Mouse (Mus musculus) heart, adult 11 months (tissue): ENCODE results near the gene Zfp239.

ENCODE experiments used
- DNase-seq: peaks from one replicate; pipeline ENCODE4 v3.0.0; 2022

Gene Zfp239

DNA sequence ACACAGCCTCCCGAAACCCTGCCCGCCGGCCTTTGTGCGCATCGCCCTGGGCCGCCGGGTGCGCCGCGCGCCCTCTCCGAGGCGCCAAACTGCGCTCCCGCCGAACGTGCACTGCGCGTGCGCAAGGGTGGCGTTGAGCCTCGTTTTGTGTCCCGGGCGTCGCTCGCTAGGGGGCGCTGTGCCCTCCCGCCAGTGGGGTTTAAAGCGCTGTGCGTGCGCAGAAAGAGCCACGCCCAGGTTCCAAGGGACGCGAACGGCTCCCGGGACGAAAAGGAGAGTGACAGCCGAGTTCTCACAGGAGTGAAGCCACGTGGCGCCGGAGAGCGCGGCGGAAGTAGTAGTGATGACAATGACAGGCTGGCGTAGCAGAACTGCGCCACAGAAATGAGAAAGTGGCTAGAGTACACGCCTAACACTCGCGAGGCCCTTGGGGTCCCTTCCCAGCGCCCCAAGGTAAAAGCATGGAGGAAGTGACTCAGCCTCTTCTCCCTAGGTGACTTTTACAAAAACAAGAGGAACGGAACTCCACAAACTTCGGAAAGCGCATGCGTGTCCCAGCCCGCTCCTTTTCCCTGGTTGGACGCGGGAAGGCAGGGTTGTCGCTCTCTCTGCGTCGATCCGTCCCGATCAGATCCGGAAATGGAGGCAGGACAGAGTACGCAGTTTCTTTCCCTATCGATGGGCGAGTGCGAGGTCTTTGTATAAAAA is 17.7 kb downstream of the Zfp239 start:
- DNase-seq = peak; percentile 100

DNA sequence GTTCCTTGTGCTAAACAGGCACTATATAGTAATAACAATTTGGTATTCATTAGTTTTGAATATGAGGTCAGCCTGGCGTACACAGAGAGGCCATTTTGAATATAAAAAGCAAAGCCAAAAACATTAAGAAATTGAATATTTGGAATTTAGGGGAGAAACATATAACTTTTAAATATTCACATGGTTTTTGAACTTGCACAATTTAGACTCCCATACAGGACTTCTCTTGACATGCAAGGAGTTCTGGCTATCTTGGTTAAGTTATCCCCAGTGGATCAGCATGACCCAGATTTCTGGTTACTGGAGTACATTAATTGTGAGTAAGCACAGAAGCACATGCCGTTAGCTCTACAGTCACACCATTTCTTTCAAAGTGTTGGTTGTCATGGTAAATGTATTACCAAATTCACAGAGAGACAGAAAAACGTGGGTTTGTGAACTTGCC is 18.5 kb downstream of the Zfp239 start:
- no peak for DNase-seq

DNA sequence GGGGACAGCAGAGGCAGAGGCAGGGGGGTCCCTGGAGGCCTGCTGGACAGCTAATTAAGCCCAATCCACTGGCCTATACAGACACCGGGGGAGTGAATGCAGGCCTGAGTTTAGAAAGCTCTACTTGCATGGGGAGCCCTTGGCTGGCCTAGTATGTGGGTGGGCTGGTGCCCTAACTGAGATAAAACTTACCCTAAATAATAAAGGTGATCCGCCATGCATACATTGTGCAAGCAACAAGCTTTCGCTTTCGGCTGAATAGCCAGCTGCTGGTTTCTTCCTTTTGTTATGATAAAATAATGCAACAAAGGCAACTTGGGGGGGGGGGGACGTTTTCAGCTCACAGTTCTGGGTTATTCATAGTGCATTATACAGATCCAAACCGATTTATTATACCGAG is 19.3 kb downstream of the Zfp239 start:
- no peak for DNase-seq

DNA sequence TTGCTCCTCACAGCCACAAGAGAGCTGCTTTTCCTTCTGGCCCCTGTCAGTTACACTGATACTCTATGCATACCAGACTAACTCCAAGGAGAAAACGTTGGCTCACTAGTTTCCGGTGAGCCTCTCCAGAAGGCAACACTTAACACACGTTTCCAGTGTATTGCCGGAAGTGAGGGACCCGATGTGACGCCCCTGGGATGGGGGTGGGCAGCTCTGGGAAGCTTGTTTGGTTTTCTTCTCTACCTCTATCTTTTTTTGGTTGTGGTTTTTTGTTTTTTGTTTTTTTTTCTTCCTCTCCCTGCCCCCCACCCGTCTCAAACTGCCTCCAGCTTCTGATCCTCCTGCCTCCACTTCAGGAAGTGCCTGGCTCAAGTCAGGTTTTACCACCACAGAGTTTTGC is 20.1 kb downstream of the Zfp239 start:
- DNase-seq = no peak

DNA sequence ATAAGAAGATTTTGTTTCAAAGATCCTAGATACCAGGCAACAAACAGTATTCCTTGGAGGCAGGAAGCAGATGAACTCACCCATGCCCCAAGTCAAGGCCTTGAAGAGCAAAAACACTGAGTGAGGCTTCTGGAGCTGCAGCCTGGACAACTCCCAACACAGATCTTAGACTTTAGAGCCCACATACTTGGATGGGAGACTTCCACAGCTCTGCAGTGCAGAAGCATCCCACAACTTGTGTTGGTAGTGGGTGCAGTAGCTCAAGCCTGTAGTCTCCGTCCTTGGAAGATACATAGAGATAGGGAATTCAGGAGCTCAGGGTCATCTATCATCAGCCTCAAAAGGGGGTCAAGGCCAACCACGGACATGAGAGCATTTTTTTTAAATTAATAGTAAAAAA is 24.0 kb downstream of the Zfp239 start:
- DNase-seq = no peak

DNA sequence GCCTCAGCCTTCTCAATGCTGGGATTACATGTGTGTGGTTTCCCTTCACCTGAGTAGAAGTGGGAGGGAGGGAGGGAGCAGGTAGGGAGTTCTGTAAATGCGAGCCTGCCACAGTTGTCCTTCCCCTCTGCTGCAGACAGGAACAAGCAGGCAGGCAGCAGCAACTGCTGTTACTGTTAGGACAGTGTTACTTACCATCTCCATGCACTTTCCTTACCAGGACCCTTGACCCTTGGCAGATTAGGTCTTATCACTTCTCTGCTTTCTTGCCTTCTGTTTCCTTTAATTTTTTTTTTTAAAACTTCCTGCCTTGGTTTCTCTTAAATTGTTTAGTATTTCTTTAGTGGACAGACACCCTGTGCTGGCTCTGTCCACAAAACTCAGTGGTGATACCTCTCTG is 26.1 kb downstream of the Zfp239 start:
- DNase-seq = no peak

DNA sequence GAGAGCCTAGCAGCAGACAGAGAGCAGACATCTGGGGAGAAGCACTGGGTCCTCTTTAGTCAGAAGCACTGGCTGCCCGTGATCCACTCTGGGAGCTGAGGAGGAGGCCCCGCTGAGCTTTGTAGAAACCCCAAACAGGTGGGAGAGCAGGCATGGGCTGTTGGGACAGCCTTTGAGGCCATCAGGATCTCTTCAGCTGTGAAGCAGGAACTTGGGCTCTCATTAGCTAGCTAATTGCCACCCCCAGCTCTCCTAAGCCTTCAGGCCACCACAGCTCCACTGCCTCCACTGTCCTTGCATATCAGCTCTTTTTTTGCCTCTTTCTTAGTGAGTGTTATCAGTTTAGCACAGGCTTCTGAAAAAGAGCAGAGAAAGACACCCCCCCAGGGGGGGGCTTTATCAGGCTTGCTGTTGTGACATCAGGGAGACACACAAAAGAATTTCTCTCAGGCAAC is 26.8 kb downstream of the Zfp239 start:
- no peak for DNase-seq

DNA sequence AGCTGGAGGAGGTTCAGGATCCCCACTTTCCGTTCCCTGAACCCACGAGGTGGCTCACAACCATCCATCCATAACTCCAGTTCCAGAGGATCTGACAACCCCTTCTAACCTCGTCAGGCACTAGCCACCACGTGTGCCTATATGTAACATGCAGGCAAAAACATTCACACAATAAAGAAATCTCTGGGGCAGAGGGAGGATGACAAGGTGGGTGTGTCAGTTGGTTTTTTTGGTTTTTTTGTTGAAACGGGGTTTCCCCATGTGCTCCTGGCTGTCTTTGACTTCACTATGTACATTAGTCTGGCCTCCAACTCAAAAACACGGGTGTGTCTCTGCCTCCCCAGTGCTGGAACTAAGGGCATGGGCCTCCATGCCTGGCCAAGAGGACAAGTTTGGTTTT is 28.4 kb downstream of the Zfp239 start:
- DNase-seq = no peak

DNA sequence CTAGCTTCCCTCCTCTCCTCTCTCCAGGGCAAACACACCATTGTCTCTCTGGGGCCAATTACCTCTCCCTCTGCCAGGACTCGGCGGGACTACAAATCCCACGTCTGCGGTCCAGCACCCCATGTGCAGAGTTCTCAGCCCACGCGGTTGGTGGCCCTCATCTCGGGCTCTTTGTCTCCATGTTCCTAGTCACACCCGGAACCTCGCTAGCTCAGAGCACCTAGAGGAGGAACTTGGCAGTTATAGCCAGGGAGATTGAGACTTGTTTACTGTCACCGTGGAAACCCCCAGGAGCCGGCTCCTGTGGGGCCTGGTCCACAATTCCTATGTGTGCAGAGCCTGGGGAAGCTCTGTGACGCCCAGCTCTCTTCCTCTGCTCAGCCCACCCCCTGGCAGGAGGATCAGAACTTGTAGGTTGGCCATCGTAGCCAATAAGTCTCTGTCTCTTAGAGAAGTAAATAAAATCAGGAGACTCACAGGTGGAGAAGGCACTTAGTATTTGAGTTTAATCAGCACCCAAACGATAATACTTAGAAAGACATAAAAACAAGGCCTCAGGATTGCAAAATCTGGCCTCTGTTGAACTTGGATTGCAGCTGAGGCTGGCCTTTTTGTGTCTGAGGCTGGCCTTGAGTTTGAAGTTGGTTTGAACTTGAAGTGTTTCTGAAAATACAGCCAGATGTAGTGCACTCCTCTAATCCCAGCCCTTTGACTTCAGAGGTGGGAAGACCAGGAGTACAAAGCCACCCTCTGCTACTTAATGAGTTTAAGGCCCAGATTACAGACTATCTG is 29.7 kb downstream of the Zfp239 start:
- no peak for DNase-seq

DNA sequence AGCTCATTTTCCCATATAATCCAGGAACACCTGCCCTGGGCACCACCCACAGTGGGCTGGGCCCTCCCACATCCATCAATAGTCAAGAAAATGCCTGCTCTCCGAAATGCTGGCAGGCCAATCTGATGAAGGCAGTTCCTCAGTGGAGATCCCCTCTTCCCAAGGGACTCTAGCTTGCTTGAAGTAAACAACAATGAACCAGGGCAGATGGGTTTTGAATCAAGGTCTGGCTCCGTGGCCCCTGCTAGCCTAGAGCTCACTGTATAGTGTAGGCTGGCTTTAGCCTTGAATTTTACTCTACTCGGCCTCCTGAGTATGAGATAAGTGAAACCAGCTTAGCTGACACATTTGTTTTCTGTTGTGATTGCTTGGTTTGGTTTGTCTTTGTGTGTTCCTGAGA is 30.5 kb downstream of the Zfp239 start:
- peak; percentile 94 for DNase-seq

DNA sequence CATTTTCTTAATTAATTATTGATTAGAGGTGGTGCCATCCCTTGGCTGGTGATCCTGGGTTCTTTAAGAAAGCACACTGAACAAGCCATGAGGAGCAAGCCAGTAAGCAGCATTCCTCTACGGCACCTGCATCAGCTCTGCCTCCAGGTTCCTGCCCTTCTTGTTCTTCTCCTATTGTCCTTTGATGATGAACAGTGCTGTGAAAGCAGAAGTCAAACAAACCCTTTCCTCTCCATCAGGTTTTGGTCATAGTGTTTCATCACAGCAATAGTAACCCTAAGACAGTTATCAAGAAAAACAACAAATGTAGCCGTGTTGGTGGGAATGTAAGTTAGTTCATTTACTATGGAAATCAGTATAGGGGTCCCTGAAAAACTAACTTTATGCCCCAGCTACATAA is 31.5 kb downstream of the Zfp239 start:
- no peak for DNase-seq

DNA sequence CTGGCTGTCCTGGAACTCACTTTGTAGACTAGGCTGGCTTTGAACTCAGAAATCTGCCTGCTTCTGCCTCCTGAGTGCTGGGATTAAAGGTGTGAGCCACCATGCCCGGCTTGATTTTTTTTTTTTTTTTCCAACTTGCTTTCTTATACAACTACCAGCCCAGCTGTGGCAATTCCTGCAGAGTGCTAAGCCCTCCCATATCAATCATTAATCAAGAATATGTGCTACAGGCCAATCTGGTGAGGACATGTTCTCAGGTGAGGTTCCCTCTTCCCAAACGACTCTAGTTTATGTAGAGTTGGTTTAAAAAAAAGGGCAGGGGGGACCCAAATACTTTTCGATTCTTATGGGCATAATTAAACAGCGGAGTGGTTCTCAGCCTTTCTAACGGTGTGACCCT is 35.9 kb downstream of the Zfp239 start:
- peak; percentile 34 for DNase-seq

DNA sequence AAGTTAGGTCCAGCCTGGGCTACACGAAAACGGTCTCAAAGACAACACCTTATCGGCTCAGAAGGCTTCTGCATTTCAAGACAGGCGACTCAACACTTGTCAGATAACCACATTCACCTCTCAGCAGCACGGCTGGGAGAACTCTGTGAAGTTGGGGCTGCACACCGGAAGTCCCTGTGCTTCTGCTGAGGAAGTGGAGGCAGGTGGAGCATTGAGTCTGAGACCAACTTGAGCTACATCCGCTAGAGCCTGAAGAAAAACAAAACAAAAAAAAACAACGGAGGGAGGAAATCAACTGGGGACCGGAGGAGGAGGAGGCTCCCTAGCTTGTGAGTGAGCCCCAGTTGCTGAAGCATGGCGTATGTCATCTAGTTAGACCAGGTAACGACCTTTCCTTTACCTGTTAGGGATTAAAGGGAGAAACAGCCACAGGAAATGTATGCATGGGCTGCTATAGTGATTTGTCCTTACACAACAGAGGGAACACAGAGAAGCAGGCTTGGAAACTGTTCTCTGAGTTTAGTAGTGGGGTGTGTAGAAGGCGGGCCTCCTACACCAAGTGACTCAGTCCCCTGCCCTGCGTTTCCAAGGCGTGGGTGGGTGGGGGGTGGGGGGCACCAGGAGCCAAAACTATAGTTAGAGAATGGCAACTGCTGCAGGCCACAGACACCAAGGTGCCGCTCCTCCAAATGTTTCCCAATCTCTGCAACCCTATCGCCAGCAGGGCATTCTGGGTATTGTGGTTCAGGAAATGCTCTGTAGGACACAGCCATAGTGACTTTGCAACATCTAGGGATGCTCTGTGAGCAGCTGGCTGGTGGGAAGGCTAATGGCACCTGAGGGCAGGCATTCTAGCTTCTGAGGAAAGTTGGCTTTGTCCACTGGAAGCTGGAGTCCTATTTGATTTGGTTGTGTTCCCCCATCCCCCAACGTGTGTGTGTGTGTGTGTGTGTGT is 38.5 kb downstream of the Zfp239 start, which contains the start of gene Hnrnpf:
TSS of gene Hnrnpf (plus strand) at position 199 of the 955 bp plus-strand sequence.
- DNase-seq = peak; percentile 85

DNA sequence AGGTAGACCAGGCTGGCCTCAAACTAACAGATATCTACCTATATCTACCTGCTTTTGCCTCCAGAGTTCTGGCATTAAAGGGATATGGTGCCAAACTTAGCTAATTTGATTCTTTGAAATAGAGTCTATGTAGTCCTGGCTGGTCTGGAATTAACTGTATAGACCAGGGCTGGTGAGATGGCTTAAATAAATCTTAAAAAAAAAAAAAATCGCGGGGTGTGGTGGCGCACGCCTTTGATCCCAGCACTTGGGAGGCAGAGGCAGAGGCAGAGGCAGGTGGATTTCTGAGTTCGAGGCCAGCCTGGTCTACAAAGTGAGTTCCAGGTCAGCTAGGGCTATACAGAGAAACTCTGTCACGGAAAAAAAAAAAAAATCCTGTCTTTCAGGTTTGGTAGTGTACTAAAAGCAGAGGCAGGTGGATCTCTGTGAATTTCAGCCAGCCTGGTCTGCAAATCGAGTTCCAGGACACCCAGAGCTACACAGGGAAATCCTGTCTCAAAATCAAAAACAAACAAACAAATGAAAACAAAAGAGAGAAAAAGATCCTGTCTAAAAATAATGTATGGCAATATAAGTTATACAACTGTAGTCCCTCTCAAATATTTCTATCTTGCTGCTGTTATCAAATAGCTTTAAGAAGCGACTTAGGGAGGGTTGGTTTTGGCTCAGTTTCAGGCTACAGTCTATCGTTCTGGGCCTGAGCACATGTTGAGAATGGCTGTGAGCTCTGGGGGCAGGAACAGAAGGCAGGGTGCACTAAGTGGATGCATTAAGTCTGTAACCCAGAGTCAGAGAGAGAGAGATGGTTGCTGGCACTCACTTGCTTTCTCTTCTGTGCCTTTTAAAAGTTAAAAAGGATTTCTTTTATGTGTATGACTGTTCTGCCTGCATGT is 39.9 kb downstream of the Zfp239 start:
- peak; percentile 70 for DNase-seq

DNA sequence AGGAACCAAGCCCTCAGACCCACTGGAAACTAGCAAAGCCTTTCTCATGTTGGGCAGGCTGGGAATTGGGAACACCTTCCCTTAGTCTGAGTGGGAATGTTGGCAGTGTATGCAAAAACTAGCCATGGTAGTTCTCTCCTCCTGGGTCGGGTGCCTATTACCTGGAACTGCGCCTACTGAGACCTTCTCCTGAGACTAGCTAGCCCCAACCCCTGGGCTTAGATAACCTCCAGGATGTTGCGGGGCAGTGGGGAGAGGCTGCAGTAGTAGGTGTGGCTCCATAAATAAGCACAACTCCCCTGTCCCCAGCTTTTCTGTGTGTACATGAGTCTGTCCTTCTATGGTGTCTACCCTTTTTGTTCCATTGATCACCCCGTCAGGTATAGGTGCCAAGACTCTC is 40.7 kb downstream of the Zfp239 start:
- peak; percentile 30 for DNase-seq

DNA sequence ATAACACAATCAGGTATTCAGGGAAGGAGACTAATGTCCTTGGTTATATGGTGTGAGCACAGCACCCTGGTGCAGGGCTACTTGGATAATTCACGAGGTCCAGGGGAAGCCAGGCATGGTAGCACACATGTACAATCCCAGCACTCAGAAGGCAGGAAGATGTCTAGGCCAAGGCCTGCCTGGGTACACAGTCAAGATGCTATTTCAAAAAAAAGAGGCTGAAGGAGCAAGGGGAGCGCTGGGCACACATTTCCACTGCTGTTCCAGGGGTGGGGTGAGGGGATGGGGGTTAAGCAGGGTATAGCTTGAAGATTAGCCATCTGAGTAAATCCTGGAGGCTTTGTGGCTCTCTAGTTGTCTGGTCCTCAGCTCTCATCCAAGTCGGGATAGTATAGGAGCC is 41.9 kb downstream of the Zfp239 start:
- peak; percentile 76 for DNase-seq

DNA sequence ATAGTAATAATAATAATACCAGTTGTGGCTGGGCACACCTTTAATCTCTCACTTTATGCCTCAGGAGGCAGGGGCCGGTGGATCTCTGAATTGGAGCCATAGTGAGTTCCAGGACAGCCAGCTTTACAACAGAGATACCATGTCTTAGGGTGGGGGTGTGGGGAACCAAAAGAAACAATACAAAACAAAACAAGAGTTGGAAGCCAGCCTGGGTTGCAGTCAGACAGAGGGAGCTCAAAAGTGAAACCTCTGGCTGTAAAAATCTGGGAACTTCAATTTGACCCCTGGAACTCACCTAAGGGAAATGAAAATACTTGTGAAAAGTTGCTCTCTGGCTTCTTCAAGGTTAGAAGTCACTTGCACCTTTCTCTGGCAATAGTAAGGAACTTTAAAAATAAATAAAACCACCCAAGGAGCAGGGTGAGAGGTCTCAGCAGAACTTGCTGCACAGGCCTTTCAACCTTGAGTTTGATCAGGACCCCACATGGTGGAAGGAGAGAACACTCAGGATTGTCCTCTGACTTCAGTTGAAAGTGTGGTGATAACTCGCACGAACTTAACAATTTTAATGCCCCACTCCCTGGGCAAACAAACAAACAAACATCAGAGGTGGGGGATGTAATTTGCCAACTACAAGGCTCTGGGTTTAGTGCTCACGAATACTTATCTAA is 43.5 kb downstream of the Zfp239 start:
- peak; percentile 89 for DNase-seq

DNA sequence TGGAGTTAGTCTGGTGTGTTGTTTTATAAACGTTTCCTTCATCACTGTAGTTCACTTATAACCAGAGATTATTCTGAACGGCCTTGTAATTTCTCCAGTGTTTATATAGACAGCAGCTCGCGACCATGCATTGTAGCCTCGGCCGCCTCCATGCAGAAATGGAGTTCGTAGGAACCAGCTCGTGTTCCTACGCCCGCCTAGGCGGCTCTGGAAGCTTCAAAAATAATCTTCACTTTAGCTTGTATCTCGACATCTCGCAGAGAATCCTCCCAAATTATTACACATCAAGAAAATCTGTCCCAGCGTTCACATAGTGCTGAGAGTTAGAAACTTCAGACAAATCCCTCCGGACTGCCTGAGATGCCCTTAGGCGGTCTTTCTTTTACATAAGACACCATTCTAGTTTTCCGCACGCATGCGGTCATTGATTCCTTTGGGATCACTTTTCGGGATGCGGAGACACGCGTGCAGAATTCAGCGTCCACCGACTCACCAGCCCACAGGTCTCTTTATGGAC is 44.2 kb downstream of the Zfp239 start:
- no peak for DNase-seq

DNA sequence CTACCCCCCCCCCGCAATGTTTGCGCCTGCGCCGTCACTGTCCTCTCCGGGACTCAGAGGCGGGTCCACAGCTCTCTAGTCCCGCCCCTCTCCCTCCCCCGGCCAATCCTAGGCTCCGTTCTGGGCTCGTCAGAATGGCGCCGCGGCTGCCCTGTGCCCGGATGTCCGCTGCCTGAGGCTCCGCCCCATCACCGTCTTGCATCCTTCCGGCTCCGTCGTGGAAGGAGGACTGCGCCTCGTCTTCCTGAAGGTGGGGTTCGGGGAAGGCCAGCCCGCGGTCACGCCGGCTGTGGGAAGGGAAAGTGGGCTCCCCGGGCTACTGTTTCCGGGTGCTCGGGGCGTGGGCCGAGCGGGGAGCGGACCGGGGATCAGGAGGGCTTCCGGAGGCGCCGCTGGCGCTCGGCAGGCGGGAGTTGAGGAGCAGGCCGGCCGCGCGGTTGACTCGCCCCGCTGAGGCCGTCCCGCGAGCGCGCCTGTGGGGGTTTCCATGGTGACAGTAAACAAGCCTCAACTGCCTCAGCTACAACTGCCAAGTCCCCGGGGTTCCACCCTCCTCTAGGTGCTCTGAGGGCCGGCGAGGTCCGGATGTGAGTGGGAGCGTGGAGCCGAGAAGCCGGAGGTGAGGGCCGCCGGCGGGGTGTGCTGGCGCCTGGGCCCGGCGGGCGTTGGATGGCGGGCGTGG is 44.8 kb downstream of the Zfp239 start:
- peak; percentile 100 for DNase-seq

DNA sequence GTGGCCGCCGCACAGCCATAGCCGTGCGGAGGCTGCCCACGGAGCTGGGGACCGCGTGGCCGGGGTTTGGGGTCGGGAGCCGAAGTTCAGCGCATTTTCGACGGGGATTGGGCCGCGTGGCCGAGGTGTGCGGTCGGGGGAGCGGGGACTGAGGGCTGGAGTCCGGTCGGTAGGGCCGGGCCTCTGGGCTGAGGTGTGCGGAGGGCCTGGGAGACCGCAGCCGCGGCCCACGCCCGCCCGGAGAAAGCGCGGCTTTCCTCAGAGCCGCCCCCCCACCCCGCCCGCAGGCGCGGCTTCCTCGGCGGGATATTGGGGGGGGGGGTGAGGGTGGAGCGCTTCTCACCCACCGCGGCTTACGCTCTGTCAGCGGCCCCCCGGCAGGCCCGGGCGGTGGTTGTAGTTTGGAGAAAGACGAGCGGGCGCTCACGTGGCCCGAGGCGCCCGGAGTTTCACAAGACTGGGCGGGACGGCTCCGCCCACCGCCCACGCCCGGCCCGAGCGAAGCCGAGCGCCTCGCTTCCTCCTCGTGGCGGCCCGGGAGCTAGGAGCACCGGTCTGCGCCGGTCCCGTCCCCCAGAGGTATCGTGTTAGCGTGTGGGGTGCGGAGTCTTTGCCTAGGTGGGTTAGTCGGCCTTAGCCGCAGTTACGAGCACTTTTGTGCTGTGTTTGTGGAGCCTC is 45.5 kb downstream of the Zfp239 start:
- peak; percentile 99 for DNase-seq
